Mouse (Mus musculus): Measurements from ENCODE around the gene Alpl.

Alpl gene

GRCm38 (mm10) chr4:137732962-137733361 lies 63.2 kb downstream of the Alpl start:
- DNase-seq = peak; percentile 75 to 87

- peak in 1 of 2 experiments; percentile 37 for DNase-seq
Measured at GRCm38 (mm10) chr4:137732361-137732760, 63.8 kb downstream of the Alpl start.

- peak; percentile 53 to 60 for DNase-seq
Measured at GRCm38 (mm10) chr4:137731891-137732290, 64.3 kb downstream of the Alpl start.

- peak in 1 of 2 experiments; percentile 35 for DNase-seq
Measured at GRCm38 (mm10) chr4:137730757-137731156, 65.4 kb downstream of the Alpl start.

- peak; percentile 96 to 97 for DNase-seq
Measured at GRCm38 (mm10) chr4:137730134-137730533, 66.0 kb downstream of the Alpl start.

- DNase-seq = no peak
Measured at GRCm38 (mm10) chr4:137729155-137729855, 66.9 kb downstream of the Alpl start.

- peak; percentile 52 to 62 for DNase-seq
Measured at GRCm38 (mm10) chr4:137728399-137729154, 67.6 kb downstream of the Alpl start.

- DNase-seq = peak; percentile 32 to 47
Measured at GRCm38 (mm10) chr4:137727506-137728187, 68.5 kb downstream of the Alpl start.

- DNase-seq = peak; percentile 59 to 70
Measured at GRCm38 (mm10) chr4:137726739-137727505, 69.3 kb downstream of the Alpl start.

GRCm38 (mm10) chr4:137725541-137726145 lies 70.5 kb downstream of the Alpl start:
- no peak for DNase-seq

GRCm38 (mm10) chr4:137724766-137725165 lies 71.4 kb downstream of the Alpl start:
- DNase-seq = peak; percentile 54 to 78

GRCm38 (mm10) chr4:137724212-137724611 lies 72.0 kb downstream of the Alpl start:
- no peak for DNase-seq

- no peak for DNase-seq
Measured at GRCm38 (mm10) chr4:137723527-137723926, 72.7 kb downstream of the Alpl start.

- DNase-seq = peak; percentile 86 to 91
Measured at GRCm38 (mm10) chr4:137722692-137723427, 73.3 kb downstream of the Alpl start.

- no peak for DNase-seq
Measured at GRCm38 (mm10) chr4:137722230-137722629, 74.0 kb downstream of the Alpl start.

GRCm38 (mm10) chr4:137721563-137721962 lies 74.6 kb downstream of the Alpl start:
- DNase-seq = no peak

GRCm38 (mm10) chr4:137719378-137720077 lies 76.7 kb downstream of the Alpl start:
- no peak for DNase-seq

GRCm38 (mm10) chr4:137717671-137718070 lies 78.5 kb downstream of the Alpl start:
- no peak for DNase-seq

GRCm38 (mm10) chr4:137717005-137717404 lies 79.2 kb downstream of the Alpl start:
- no peak for DNase-seq

GRCm38 (mm10) chr4:137714020-137714624 lies 82.1 kb downstream of the Alpl start:
- DNase-seq = no peak
